Mouse (Mus musculus): ENCODE measurements around the gene Khdc3.
A peak's percentile ranks its signal among the peaks of the same experiment; 100 is the strongest.
"Not testable (repeated sequence)": the region's sequence is repeated elsewhere in the genome, so short reads cannot be mapped to it uniquely, and the experiment has no call there.

Gene Khdc3

GRCm38 (mm10) chr9:73097898-73098297, 3.7 kb upstream of the Khdc3 start:
- no peak for DNase-seq (ENCODE audit: extremely low spot score, low read depth, low spot score)

GRCm38 (mm10) chr9:73102181-73102580, 545 bp downstream of the Khdc3 start, which contains the start of gene Gm20509:
Gene Gm20509, plus strand, starts transcription at chr9:73102470.
- DNase-seq (ENCODE audit: extremely low spot score, low read depth, low spot score), result no peak

- DNase-seq (ENCODE audit: extremely low spot score, low read depth, low spot score), result no peak
Observed at GRCm38 (mm10) chr9:73103159-73103879, 1.7 kb downstream of the Khdc3 start.

GRCm38 (mm10) chr9:73103880-73104198, 2.2 kb downstream of the Khdc3 start:
- DNase-seq (ENCODE audit: extremely low spot score, low read depth, low spot score), result no peak

- DNase-seq (ENCODE audit: extremely low spot score, low read depth, low spot score), result no peak
Observed at GRCm38 (mm10) chr9:73105141-73105540, 3.5 kb downstream of the Khdc3 start.

- no peak for DNase-seq (ENCODE audit: extremely low spot score, low read depth, low spot score)
Observed at GRCm38 (mm10) chr9:73105771-73106170, 4.1 kb downstream of the Khdc3 start.

- DNase-seq (ENCODE audit: extremely low spot score, low read depth, low spot score), result peak; percentile 67
Observed at GRCm38 (mm10) chr9:73112919-73113906, 11.6 kb downstream of the Khdc3 start, which contains the start of gene Rsl24d1. Gene Rsl24d1, plus strand, starts transcription at chr9:73113426.

GRCm38 (mm10) chr9:73116704-73117103, 15.1 kb downstream of the Khdc3 start:
- not testable (repeated sequence) for DNase-seq (ENCODE audit: extremely low spot score, low read depth, low spot score)

- DNase-seq (ENCODE audit: extremely low spot score, low read depth, low spot score), result no peak
Observed at GRCm38 (mm10) chr9:73118012-73118411, 16.4 kb downstream of the Khdc3 start.

- no peak for DNase-seq (ENCODE audit: extremely low spot score, low read depth, low spot score)
Observed at GRCm38 (mm10) chr9:73121735-73122134, 20.1 kb downstream of the Khdc3 start.

- no peak for DNase-seq (ENCODE audit: extremely low spot score, low read depth, low spot score)
Observed at GRCm38 (mm10) chr9:73125043-73125570, 23.5 kb downstream of the Khdc3 start.

- no peak for DNase-seq (ENCODE audit: extremely low spot score, low read depth, low spot score)
Observed at GRCm38 (mm10) chr9:73127457-73127856, 25.8 kb downstream of the Khdc3 start.

GRCm38 (mm10) chr9:73129875-73130274, 28.2 kb downstream of the Khdc3 start:
- DNase-seq (ENCODE audit: extremely low spot score, low read depth, low spot score), result no peak

GRCm38 (mm10) chr9:73130529-73130928, 28.9 kb downstream of the Khdc3 start:
- DNase-seq (ENCODE audit: extremely low spot score, low read depth, low spot score), result no peak

GRCm38 (mm10) chr9:73137341-73137886, 35.8 kb downstream of the Khdc3 start:
- DNase-seq (ENCODE audit: extremely low spot score, low read depth, low spot score), result no peak

Measured in hindlimb bud, embryonic 11.5 days (tissue).